Mouse (Mus musculus): ENCODE measurements around the gene Hist1h2bf. TPM values are rescaled to one million over a fixed set of nuclear protein-coding genes. Genes with fewer than 3 reads are reported as not detected.
"Not testable (repeated sequence)": the region's sequence is repeated elsewhere in the genome, so short reads cannot be mapped to it uniquely, and the experiment has no call there.

Gene Hist1h2bf
- 2.6 and 4.9 TPM in 2 replicates for polyA plus RNA-seq (2014; fragmentation: Nextera tagmentation; extraction: Ambion mirVana)

DNA sequence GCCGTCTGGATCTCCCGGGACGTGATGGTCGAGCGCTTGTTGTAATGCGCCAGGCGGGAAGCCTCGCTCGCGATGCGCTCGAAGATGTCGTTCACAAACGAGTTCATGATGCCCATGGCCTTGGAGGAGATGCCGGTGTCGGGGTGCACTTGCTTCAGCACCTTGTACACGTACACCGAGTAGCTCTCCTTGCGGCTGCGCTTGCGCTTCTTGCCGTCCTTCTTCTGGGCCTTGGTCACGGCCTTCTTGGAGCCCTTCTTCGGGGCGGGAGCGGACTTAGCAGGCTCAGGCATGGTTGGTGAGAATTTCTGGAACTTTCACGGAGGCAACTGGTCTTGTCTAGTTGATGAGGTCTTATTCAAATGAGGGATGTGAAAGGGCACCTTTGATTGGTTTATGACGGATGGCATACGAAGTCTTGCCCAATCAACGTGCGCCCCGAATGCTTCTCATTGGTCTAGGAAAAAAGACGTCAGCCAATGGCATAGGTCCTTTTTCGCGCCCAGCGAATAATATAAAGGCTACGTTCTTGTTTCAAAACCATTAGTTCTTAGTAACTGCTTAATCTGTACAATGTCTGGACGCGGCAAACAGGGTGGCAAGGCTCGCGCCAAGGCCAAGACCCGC, at the start of gene Hist1h2bf, which contains the start of gene Hist1h2ad:
Gene Hist1h2bf, minus strand, starts transcription at position 299 of the 627 bp plus-strand sequence.
Gene Hist1h2ad, plus strand, starts transcription at position 484 of the 627 bp plus-strand sequence.
- Histone ChIP-seq H3K27ac (ENCODE audit: low read depth, low read length) (peak within 1 kb of the TSS; percentile 93), H3K4me3 (ENCODE audit: low read depth, low read length) (peak within 1 kb of the TSS; percentile 39; the same call in 1 of the 2 replicates), H3K4me2 (peak within 1 kb of the TSS; percentile 63), H3K4me1 (ENCODE audit: control insufficient read depth, insufficient read depth, low read length) (peaks cover 15% of the 10 kb centered on the region), H3K9ac (ENCODE audit: low read length) (peak within 1 kb of the TSS; percentile 62)
- not testable (repeated sequence) for H3K27me3 ChIP-seq (ENCODE audit: control insufficient read depth, insufficient read depth, low read length); H3K9me3 ChIP-seq (ENCODE audit: control insufficient read depth, low read length); H3K36me3 ChIP-seq (ENCODE audit: control insufficient read depth, insufficient read depth, low read length)
- peak; percentile 90 for ATAC-seq (ENCODE audit: low FRiP score)
- DNase-seq (ENCODE audit: low spot score, missing footprints), result peak; percentile 98
- 0% methylated on average over 24 of the region's 42 CpGs for WGBS

DNA sequence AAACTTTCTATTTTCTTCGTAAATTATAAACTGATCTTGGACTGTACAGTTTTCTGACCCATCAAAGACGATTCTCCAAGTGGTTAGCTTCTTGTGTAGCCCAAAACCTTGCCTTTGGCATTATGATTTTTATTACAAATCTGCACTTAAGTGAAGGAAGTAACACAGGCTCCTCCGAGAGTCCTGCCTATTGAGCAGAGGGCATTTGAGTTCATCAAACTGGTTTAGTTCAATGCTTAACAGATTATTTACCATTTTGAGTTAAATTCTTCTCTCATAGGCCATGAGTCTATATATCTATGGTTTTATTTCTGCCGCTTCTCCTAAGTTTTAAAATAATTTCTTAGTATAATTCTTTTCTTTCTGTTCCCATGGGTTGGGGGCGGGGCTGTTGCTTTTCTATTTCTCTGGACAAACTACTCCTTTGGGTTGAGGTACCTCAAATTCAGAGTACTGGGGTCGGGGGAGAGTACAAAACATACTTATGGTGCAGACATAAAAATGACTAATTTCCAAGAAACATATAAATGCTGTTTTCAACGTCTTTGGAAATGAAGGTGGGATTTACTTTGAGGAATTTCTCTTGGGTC, 49.0 kb upstream of the Hist1h2bf start:
- DNase-seq (ENCODE audit: low spot score, missing footprints) (no peak), ATAC-seq (ENCODE audit: low FRiP score) (no peak)
- H3K4me1 ChIP-seq (ENCODE audit: control insufficient read depth, insufficient read depth, low read length), result peaks cover 8% of the 10 kb centered on the region; the same call in 1 of the 2 replicates
- no peaks in the 10 kb centered on the region for H3K36me3 ChIP-seq (ENCODE audit: control insufficient read depth, insufficient read depth, low read length)
- WGBS, result 24% methylated on average over 7 of the region's 7 CpGs
- peak overlapping the region; percentile 81 for H3K4me2 ChIP-seq
- H3K9me3 ChIP-seq (ENCODE audit: control insufficient read depth, low read length), result no peaks in the 10 kb centered on the region
- H3K27ac ChIP-seq (ENCODE audit: low read depth, low read length), result peak overlapping the region; percentile 93; the same call in 1 of the 2 replicates
- H3K4me3 ChIP-seq (ENCODE audit: low read depth, low read length), result peak overlapping the region; percentile 54; the same call in 1 of the 2 replicates
- peak overlapping the region; percentile 89 for H3K9ac ChIP-seq (ENCODE audit: low read length)
- no peaks in the 10 kb centered on the region for H3K27me3 ChIP-seq (ENCODE audit: control insufficient read depth, insufficient read depth, low read length)

DNA sequence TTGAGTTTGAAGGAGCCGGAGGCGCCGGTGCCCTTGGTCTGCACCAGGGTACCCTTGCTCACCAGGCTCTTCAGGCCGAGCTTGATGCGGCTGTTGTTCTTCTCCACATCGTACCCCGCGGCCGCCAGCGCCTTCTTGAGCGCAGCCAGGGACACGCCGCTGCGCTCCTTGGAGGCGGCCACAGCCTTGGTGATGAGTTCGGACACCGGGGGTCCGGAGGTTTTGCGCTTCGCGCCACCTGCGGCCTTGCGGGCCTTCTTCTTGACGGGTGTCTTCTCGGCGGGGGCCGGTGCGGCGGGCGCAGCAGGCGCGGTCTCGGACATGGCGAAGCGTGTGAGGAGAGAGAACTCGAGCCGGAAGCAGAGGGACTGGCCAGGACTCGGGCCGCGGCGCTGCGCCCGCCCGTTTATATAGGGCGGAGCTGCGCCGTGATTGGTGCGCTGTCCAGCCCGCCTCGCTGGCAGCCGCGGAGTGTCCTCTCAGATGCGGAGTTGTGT, 48.2 kb upstream of the Hist1h2bf start, which contains the start of gene Hist1h1e:
Gene Hist1h1e, minus strand, starts transcription at position 384 of the 497 bp plus-strand sequence.
- Histone ChIP-seq H3K4me3 (ENCODE audit: low read depth, low read length) (peak within 1 kb of the TSS; percentile 54), H3K4me2 (peak within 1 kb of the TSS; percentile 81), H3K27ac (ENCODE audit: low read depth, low read length) (peak within 1 kb of the TSS; percentile 93), H3K9ac (ENCODE audit: low read length) (peak within 1 kb of the TSS; percentile 89)
- ATAC-seq (ENCODE audit: low FRiP score) (peak; percentile 96), DNase-seq (ENCODE audit: low spot score, missing footprints) (peak; percentile 99)
- not testable (repeated sequence) for H3K4me1 ChIP-seq (ENCODE audit: control insufficient read depth, insufficient read depth, low read length); H3K36me3 ChIP-seq (ENCODE audit: control insufficient read depth, insufficient read depth, low read length); H3K27me3 ChIP-seq (ENCODE audit: control insufficient read depth, insufficient read depth, low read length); H3K9me3 ChIP-seq (ENCODE audit: control insufficient read depth, low read length)
- under 1% methylated on average over 49 of the region's 53 CpGs for WGBS

DNA sequence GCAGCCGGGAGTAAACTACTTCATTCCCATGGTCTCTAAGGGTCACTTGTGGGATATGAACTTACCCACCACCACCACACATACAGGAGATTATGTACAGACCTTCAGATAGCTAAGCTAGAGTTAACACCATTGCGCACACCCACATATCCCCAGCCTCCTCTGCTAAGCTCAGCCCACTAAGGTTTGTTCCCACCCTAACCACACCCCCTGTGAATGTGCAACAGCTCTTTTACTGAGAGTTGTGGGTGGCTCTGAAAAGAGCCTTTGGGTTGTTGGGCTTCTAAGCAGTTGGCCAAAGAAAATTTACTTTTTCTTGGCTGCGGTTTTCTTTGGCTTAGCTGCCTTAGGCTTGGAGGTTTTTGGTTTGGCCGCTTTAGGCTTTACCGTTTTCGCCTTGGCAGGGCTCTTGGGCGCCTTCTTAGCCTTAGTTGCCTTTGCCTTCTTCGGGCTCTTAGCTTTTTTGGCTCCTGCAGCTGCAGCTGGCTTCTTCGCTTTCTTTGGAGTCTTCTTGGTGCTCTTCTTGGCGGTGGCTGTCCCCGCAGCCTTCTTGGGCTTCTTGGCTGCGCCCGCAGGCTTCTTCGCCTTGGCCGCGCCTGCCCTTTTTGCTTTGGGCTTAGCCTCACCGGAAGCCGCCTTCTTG, 47.7 kb upstream of the Hist1h2bf start:
- Histone ChIP-seq H3K4me1 (ENCODE audit: control insufficient read depth, insufficient read depth, low read length) (peaks cover 8% of the 10 kb centered on the region; the same call in 1 of the 2 replicates), H3K4me2 (peak overlapping the region; percentile 81), H3K27ac (ENCODE audit: low read depth, low read length) (peak overlapping the region; percentile 93), H3K9ac (ENCODE audit: low read length) (peak overlapping the region; percentile 89), H3K9me3 (ENCODE audit: control insufficient read depth, low read length) (no peaks in the 10 kb centered on the region), H3K4me3 (ENCODE audit: low read depth, low read length) (peak overlapping the region; percentile 54), H3K27me3 (ENCODE audit: control insufficient read depth, insufficient read depth, low read length) (no peaks in the 10 kb centered on the region), H3K36me3 (ENCODE audit: control insufficient read depth, insufficient read depth, low read length) (no peaks in the 10 kb centered on the region)
- 0% methylated on average over 18 of the region's 18 CpGs for whole genome bisulfite sequencing
- ATAC-seq (ENCODE audit: low FRiP score), result peak; percentile 83
- DNase-seq (ENCODE audit: low spot score, missing footprints), result peak; percentile 98

DNA sequence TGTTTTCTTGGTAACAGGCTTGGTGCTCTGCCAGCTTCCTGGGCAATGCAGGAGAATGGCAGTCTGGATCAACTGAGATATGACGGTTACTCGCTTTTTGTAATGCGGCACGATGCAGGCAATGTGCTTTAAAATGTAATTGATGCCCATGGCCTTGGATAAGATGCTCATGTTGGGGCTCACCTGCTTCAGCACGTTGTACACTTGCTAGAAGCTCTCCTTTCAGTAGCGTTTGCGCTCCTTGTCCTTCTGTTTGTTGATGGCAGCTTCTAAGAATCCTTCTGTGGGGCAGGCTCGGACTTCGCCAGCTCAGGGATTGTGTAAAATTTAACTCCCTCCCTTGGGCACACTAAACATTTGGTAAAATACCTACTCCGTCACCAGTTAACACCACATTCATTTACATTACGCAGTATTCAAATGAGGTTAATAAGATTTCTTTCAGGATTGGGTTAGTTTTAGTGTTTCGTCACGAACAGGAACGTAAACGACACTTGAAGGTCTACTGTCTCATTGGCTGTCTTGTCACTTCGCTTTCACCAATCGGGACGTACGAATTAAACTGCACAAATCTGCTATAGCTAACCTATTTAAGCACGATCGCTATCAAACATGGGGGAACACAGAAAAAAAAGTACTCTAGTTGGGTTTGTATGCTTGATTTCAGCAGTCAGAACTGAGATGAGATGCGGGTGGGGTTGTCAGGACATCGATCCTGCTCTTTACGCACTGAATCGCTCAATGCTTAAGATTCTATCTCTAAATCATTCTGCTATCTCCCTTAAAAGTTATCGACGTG, 46.9 kb upstream of the Hist1h2bf start, which contains the start of gene Hist1h2be:
Gene Hist1h2be, minus strand, starts transcription at position 392 of the 799 bp plus-strand sequence.
- DNase-seq (ENCODE audit: low spot score, missing footprints), result peak; percentile 98
- H3K9me3 ChIP-seq (ENCODE audit: control insufficient read depth, low read length), result no peaks in the 10 kb centered on the region
- peak; percentile 82 for ATAC-seq (ENCODE audit: low FRiP score)

DNA sequence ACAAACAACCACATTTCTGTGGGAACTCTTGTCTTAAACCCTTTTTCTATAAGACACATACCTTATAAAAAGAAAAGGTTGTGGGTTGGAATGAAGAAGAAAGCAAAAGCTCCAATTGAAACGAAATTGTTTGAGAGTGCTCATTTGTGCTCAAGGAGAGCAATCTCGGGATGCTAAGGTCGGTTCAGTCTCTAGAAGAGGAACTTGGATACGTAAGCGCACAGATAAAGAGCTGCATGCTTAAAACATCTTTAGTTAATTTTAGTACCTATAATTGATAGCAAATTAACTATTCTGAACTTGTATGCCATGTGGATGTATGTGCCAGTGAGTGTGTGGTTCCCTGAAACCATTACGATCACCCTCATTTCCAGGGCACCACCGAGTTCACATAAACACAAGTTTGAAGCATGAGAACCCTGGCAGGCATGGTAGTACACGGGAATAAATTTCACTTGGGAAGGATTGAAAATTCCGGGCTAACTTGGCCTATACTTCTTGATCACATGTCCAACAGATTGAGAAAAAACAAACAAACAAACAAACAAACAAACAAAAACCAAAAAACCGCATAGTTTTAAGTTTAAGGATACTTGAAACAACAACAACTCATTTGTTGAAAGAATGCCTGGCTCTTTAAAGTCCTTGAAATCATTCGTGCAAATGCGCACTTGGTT, 46.2 kb upstream of the Hist1h2bf start:
- 56% methylated on average over 12 of the region's 12 CpGs for WGBS
- ATAC-seq (ENCODE audit: low FRiP score), result no peak
- H3K36me3 ChIP-seq (ENCODE audit: control insufficient read depth, insufficient read depth, low read length), result no peaks in the 10 kb centered on the region

More for the DNA sequence above, 46.9 kb upstream of the Hist1h2bf start, which contains the start of gene Hist1h2be:
- no peaks in the 10 kb centered on the region for H3K27me3 ChIP-seq (ENCODE audit: control insufficient read depth, insufficient read depth, low read length)
- H3K36me3 ChIP-seq (ENCODE audit: control insufficient read depth, insufficient read depth, low read length), result no peaks in the 10 kb centered on the region
- under 1% methylated on average over 27 of the region's 27 CpGs for WGBS
- peak within 1 kb of the TSS; percentile 54 for H3K4me3 ChIP-seq (ENCODE audit: low read depth, low read length)
- H3K9ac ChIP-seq (ENCODE audit: low read length), result peak within 1 kb of the TSS; percentile 89
- peak within 1 kb of the TSS; percentile 81 for H3K4me2 ChIP-seq
- peaks cover 8% of the 10 kb centered on the region; the same call in 1 of the 2 replicates for H3K4me1 ChIP-seq (ENCODE audit: control insufficient read depth, insufficient read depth, low read length)
- peak within 1 kb of the TSS; percentile 93 for H3K27ac ChIP-seq (ENCODE audit: low read depth, low read length)

DNA sequence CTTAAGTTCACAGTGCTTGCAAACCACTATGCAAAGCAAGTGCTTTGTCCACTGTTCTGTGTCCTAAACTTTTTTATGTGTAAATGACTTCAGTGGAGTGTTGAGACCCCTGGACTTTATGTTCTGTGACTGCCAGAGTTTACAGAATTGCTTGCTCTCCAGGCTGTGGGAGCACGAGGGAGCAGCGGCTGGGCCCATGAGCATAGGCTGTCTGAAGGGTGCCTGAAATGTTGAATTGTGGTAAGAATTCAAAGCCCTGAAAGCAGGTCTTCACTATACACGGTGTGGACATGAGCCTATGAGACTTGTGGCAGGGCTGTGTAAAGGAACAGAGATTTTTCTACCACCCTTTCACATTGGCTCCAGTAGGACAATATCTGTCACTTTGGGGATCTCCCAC, 37.6 kb upstream of the Hist1h2bf start:
- no peak overlapping the region for H3K4me3 ChIP-seq (ENCODE audit: low read depth, low read length)
- no peak for DNase-seq (ENCODE audit: low spot score, missing footprints)
- no peaks in the 10 kb centered on the region for H3K27me3 ChIP-seq (ENCODE audit: control insufficient read depth, insufficient read depth, low read length)
- H3K4me2 ChIP-seq, result no peak overlapping the region
- WGBS, result 85% methylated on average over 3 of the region's 3 CpGs
- H3K9ac ChIP-seq (ENCODE audit: low read length), result no peak overlapping the region
- no peak for ATAC-seq (ENCODE audit: low FRiP score)
- no peaks in the 10 kb centered on the region for H3K4me1 ChIP-seq (ENCODE audit: control insufficient read depth, insufficient read depth, low read length)
- no peaks in the 10 kb centered on the region for H3K9me3 ChIP-seq (ENCODE audit: control insufficient read depth, low read length)
- H3K27ac ChIP-seq (ENCODE audit: low read depth, low read length), result no peak overlapping the region
- no peaks in the 10 kb centered on the region for H3K36me3 ChIP-seq (ENCODE audit: control insufficient read depth, insufficient read depth, low read length)

More for the DNA sequence above, 46.2 kb upstream of the Hist1h2bf start:
- H3K4me2 ChIP-seq, result peak overlapping the region; percentile 81
- peaks cover 8% of the 10 kb centered on the region; the same call in 1 of the 2 replicates for H3K4me1 ChIP-seq (ENCODE audit: control insufficient read depth, insufficient read depth, low read length)
- peak overlapping the region; percentile 54 for H3K4me3 ChIP-seq (ENCODE audit: low read depth, low read length)
- no peak for DNase-seq (ENCODE audit: low spot score, missing footprints)
- no peaks in the 10 kb centered on the region for H3K27me3 ChIP-seq (ENCODE audit: control insufficient read depth, insufficient read depth, low read length)
- peak overlapping the region; percentile 93 for H3K27ac ChIP-seq (ENCODE audit: low read depth, low read length)
- no peaks in the 10 kb centered on the region for H3K9me3 ChIP-seq (ENCODE audit: control insufficient read depth, low read length)
- peak overlapping the region; percentile 89 for H3K9ac ChIP-seq (ENCODE audit: low read length)

DNA sequence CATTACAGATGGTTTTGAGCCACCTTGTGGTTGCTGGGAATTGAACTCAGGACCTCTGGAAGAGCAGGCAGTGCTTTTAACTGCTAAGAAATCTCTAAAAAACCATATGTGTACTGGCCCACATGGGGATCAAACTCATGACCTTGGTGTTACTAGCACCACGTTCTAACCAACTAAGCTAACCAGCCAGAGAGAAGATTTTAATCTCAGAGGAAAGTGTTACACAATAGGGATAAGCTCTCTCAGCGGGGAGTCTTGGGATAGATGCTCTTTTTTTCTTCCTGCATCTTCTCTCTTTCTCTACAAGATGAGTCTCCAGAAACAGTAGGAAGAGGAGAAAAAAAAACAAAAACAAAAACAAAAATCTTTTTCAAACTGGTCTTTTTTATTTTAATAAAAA, 36.4 kb upstream of the Hist1h2bf start:
- no peaks in the 10 kb centered on the region for H3K9me3 ChIP-seq (ENCODE audit: control insufficient read depth, low read length)
- H3K27ac ChIP-seq (ENCODE audit: low read depth, low read length), result no peak overlapping the region
- H3K4me3 ChIP-seq (ENCODE audit: low read depth, low read length), result no peak overlapping the region
- no peaks in the 10 kb centered on the region for H3K36me3 ChIP-seq (ENCODE audit: control insufficient read depth, insufficient read depth, low read length)
- 58% methylated on average over 2 of the region's 2 CpGs for WGBS
- no peak overlapping the region for H3K9ac ChIP-seq (ENCODE audit: low read length)
- H3K27me3 ChIP-seq (ENCODE audit: control insufficient read depth, insufficient read depth, low read length), result no peaks in the 10 kb centered on the region
- H3K4me1 ChIP-seq (ENCODE audit: control insufficient read depth, insufficient read depth, low read length), result no peaks in the 10 kb centered on the region
- ATAC-seq (ENCODE audit: low FRiP score) (no peak), DNase-seq (ENCODE audit: low spot score, missing footprints) (no peak)
- H3K4me2 ChIP-seq, result no peak overlapping the region
